Mouse (Mus musculus) retina, adult 2 months (tissue): ENCODE results near the gene Prmt8.

Experiments
- DNase-seq: peaks from one replicate; pipeline ENCODE4 v3.0.0-alpha.2; 2012; ENCODE audit warnings: low read depth, low spot score

Prmt8 gene

GRCm38 (mm10) chr6:127769275-127770156 lies at the start of gene Prmt8:
Gene Prmt8 (minus strand): TSS chr6:127769472.
- DNase-seq = no peak

- no peak for DNase-seq
Observed at GRCm38 (mm10) chr6:127803046-127803729, 33.9 kb upstream of the Prmt8 start.

GRCm38 (mm10) chr6:127802211-127802610 lies 32.9 kb upstream of the Prmt8 start:
- no peak for DNase-seq

- no peak for DNase-seq
Observed at GRCm38 (mm10) chr6:127790023-127790422, 20.8 kb upstream of the Prmt8 start.

DNA sequence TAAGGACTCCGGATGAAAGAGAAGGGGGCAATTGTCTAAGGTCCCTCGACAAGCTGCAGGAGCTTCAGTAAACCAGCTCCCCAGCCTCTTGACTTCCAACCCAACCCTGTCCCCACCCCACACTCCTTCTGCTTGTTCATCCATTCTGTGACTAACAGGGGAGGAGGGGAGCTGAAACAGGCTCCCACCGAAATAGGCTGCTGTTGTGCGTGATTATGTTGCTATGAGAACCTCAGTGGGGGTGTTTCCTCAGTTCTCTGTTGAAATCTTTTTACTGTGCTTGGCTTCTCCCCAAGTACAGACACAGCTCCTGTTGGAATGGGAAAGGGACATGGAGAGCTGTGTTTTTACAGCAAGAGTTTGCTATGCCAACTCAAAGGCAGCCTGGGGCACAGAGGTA lies 1.5 kb upstream of the Prmt8 start:
- DNase-seq = no peak

DNA sequence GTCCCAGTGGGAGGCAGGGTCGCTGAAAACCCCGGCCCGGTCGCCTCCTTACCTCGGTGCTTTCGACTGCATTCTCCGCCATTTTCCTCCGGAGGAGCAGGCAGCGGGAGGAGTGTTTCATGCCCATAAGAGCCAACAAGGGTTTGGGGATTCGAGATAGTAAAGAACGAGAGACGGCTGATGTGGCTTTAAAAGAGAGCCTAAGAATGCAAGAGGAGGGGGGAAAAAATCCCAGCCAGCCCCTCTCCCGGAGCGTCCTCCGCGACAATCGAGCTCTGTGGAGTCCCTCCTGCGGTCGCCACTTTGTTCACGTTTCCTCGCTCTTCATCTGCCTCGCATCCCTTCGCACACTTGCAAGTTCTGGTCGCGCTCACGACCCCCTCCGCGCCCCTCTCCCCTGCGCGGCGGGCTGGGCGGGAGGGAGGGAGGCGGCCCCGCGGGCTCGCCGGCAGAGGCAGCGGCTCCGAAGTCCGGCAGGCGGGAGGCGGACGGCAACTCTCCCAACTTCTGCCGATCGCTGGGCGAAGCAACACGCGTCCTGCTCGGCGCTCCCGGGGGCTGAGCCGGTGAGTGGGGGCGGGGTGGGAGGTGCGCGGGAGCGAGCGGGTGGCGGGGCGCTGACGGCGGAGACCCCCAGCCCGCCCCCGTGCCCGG lies 524 bp downstream of the Prmt8 start:
- no peak for DNase-seq

GRCm38 (mm10) chr6:127767706-127768493 lies 1.4 kb downstream of the Prmt8 start:
- DNase-seq = no peak

GRCm38 (mm10) chr6:127767201-127767705 lies 2.0 kb downstream of the Prmt8 start:
- DNase-seq = no peak

DNA sequence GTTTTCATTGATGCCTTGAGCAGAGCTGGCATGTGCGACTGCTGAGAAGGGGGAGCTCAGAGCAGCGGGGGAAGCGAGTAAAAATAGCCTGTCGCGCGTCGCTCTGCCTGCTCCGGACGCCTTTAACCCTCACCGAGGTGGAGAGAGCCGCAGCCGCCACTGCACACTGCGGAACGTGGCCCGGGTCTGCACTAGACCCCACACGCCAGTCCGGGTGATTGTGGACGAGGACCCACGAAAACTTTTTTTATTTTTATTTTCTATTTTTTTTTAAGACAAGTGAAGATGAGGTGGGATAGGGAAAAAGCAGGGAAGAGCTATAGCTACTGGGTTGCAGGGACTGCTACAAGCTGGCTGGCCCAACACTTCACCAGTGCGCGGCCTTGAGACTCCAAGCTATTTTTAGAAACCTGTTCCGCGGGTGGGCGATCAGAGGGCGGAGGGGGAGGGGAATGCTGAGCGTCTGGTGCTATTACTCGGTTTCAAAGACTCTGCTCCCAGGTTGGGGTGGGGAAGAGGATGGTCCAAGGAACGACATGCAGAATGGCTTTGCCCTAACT lies 2.6 kb downstream of the Prmt8 start:
- no peak for DNase-seq

GRCm38 (mm10) chr6:127766041-127766604 lies 3.1 kb downstream of the Prmt8 start:
- no peak for DNase-seq

GRCm38 (mm10) chr6:127765573-127765972 lies 3.7 kb downstream of the Prmt8 start:
- DNase-seq = no peak

DNA sequence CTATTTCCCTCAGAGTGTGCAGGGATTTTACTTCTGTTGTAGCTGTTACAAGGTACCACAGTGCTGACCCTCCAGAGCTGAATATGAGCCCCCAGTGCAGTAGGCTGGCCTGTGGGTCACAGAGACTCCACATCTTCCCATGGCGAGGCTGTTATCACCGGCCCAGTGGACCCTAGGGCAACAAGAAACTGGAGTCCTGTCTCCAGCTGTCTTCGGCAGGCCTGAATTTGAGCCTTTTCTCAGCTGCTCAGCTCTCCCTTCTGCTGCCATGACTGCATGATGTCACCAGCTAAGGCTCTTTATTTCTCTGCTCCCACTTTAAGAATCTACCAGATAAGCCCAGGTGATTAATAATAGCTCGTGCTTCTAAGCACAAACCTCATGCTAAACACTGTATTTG lies 11.0 kb downstream of the Prmt8 start:
- DNase-seq = no peak

DNA sequence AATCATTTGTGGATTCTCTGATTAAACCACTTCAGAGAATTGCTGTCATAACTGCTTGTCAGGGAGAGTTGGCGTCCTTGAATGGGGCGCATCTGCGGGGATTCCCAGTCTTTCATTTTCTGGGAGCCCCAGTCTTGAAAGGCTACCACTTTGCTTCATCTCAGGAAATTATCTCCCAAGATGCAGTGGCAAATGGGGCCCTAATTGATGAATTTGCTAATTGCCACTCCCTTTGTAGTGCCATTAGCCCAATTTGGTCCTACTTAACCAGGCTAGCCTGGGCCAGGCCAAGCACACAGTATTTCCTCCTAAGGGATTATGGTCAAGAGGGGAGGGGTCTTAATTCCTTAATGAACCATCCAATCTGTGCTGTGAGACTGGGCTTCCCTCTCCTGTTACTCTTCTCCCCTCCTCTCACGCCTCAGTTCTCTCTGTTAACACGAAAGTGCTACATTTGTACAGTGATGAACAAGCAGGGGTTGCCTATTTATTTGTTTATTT lies 11.6 kb downstream of the Prmt8 start:
- no peak for DNase-seq

GRCm38 (mm10) chr6:127756856-127757255 lies 12.4 kb downstream of the Prmt8 start:
- no peak for DNase-seq

- DNase-seq = no peak
Observed at GRCm38 (mm10) chr6:127753228-127753627, 16.0 kb downstream of the Prmt8 start.

DNA sequence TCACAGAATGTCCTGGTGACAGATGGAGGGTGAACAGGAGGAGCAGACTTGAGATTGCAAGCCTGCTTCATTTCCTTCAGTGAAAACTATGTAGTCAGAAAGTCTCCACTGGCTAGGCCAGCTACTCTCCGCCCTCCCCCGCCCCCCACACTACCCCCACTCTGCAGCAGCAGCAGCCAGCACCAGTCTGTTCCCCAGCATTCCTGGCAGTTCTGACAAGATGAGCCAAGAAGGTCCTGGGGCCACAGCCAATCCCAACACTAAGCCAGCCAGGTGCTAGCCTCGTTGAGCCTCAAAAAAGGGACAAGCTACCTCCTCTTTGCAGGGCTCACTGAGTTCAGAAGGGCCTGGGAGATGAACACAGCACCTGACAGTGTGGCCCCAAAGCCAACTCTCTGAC lies 16.6 kb downstream of the Prmt8 start:
- no peak for DNase-seq

DNA sequence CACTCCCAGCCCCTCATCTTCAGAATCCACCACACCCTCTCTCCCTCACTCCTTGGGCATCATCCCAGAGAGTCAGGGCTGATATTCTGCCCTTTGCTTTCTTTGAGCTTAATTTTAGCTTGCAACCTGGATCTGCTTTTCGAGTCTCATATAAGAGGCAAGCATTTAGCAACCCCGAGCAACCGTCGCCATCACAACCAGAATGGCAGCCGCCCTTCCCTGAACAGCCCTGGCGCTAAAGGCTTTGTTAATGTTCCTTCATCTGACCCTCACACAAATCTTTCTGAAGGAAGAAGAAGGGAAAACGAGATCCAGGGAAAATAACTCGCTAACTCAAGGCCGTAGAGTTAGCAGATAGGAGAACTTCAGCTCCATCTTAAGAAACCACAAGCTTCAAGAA lies 17.8 kb downstream of the Prmt8 start:
- no peak for DNase-seq

GRCm38 (mm10) chr6:127748793-127749192 lies 20.5 kb downstream of the Prmt8 start:
- no peak for DNase-seq

GRCm38 (mm10) chr6:127742290-127742689 lies 27.0 kb downstream of the Prmt8 start:
- no peak for DNase-seq

GRCm38 (mm10) chr6:127741162-127741561 lies 28.1 kb downstream of the Prmt8 start:
- no peak for DNase-seq

GRCm38 (mm10) chr6:127740711-127741110 lies 28.6 kb downstream of the Prmt8 start:
- no peak for DNase-seq
